Mouse (Mus musculus) A20 (cell line): ENCODE measurements around the gene Haus8.
"Not testable (repeated sequence)": the region's sequence is repeated elsewhere in the genome, so short reads cannot be mapped to it uniquely, and the experiment has no call there.

Experiments
- DNase-seq: peaks from one replicate; pipeline ENCODE4 v3.0.0-alpha.2; 2011; ENCODE audit warnings: low read depth, low spot score

The Haus8 gene

DNA sequence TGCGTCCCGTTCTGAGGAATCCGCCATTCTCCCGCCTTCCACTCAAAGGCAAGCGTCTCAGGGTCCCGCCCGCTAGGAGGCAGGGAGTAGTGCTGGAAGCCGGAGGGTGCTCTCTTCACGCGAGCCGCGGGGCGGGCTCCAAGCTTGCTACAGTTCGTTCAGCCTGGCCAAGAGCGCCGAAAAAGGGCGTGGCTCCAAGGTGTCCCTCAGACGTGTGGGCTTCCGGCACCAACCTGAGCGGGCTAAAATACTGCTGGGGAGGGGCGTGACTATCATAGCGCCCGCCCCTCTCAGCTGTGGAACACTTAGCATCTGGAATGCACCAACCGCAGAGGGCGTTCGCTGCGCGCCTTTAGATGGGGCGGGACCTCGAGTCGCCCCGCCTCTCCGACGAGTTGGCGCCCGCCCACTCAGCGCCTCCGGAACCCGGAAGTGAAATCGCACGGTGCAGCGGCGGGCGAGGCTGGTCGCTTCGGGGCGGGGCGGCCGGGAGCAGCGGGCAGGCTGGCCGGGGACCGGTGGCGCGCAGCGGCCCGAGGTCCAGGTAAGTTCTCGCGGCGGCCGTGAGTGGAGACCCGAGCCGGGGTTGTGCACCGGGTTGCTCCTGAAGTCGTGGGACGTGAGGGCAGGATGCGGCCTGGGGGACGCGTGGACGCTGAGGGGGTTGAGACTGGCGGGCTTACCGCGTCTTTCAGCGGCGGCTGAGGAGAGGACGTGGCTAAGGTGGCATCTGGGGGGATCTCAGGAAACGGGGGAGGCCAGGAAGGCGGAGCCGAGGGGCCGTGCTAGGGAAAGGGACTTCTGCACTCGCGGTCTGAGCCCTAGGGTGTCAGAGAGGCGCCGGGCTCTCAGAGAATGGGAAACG is at the start of gene Haus8, which contains the start of gene Myo9b:
Haus8 (minus strand) TSS at position 649 of the 865 bp plus-strand sequence.
Myo9b (plus strand) TSS at position 429 of the 865 bp plus-strand sequence.
- peak; percentile 99 for DNase-seq

DNA sequence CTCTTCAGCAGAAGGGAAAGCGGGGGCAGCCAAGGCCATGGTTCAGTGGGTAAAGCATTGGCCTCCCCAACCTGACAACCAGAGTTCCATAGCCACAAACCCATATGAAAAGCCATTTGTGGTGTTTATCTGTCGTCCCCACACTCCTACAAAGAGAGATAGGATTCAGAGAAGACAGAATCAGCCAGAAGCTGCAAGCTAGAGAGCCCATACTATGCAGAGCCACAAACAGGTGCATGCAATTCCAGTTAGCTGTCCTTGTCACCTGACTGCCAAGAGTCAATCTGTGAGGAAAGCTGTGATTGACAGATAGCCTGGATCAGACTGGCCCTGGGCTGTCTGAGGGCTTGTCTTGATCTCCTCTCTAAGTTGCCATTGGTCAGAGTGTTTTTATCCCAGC is 47.0 kb upstream of the Haus8 start:
- not testable (repeated sequence) for DNase-seq

DNA sequence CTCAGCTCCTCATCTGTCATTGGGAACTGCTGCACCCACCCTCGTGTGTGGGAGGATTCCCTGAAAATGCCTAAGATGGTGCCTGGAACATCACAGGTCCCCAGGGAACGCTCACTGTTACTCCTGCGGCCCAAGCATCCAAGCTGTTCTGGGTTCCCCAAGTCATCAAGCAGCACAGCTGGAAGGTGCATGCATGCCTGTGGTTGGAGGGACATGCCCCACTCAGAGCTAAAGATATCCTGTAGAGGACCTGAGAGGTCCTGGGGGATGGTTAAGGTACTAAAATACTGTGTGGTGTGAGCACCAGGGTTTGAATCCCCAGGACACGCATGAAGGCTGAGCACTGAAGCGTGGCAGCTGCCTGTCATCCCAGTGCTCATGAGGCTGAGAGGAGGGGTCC is 45.9 kb upstream of the Haus8 start:
- DNase-seq, result not testable (repeated sequence)

DNA sequence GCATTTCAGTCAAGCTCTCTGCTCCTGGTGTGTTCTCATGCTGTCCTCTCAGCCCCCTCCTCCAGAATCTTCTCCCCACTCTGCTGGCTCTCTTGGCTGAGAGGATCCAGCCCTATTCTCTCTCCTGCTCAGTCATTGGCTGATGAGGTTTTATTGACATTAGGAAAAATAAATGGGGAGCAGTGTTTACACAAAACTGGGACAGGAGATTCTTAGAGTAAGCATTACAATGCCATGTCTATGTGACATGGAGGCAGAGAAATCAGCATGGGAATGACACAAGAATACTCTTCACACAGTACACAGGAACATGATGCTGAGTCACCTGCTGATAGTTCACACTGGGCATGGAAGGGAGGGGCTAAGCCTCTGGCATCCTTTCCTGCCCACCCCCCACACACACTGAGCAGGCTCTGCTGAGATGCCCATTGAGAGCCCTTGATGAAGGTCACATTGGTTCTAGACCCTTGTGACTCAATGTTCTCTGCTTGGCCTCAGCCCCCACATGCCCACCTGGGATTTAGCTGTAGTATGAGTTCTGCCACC is 43.8 kb upstream of the Haus8 start:
- no peak for DNase-seq

DNA sequence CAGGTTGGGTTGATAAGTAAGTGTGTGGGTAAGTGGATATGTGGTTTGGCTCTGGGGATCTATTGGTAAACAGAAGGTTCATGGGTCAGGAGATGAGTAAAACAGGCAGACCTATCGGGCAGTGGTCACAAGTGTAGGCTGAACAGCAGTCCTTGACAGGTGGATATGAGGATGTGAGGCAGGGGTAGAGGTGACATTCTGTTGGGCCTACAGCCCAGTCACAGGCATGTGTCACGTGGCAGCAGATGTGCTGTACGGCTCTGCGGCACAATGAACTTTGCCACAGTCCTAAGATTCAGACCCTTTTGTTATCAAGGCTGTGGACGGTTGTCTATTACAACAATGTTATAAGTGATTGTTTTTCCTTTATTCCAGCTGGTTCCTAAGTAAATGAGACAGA is 43.2 kb upstream of the Haus8 start:
- no peak for DNase-seq

DNA sequence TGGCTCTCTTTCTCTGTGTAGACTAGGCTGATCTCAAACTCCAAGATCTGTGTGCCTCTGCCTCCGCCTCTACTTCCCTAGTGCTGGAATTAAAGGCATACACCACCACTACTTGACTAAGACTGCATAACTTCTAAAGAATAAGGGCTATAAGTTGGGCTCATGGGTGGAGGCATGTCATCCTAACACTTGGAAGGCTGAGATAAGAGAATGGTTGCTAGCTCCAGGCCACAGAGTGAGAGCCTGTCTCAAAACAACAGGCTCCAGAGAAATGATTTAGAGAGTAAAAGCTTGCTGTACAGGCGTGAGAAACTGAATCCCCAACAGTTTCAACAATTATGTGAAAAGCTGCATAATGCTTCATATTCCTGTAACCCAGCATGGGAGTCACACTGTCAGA is 41.2 kb upstream of the Haus8 start:
- no peak for DNase-seq

DNA sequence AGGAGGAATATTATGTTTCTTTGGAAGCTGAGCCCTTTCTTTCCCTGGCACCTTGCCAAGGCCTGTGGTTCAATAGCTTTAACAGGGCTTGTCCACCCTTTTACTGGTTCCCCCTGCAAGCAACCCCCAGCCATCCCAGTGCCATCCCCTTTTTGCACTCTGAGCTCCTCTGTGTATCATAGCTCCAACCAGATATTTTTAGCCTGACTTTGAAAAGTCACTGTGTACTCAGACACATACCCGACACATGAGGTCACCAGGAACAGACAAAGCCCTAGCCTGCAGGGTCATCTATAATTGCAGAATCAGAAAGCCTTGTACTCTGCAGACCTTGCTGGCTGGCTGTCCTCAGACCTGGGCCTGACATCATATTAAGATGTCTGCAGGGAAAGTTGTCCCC is 40.0 kb upstream of the Haus8 start:
- no peak for DNase-seq

DNA sequence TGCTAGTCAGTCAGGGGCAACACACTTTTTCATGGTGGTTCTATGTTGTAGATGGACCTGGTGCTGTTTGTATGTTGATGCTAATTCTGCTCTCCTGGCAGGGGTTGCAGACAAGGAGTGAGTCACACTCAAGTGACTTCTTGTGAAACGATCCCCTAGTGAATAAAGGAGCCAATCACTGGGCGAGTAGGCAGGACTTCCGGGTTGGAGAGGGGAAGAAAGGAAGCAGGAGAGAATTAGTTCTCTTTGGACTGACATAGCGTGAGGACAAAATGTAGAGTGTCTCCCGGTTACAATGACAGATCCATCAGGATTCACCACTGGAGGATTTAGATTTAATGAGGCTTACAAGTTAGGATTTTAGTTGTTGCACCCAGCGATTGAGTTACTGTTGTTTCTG is 37.7 kb upstream of the Haus8 start:
- peak; percentile 14 for DNase-seq

DNA sequence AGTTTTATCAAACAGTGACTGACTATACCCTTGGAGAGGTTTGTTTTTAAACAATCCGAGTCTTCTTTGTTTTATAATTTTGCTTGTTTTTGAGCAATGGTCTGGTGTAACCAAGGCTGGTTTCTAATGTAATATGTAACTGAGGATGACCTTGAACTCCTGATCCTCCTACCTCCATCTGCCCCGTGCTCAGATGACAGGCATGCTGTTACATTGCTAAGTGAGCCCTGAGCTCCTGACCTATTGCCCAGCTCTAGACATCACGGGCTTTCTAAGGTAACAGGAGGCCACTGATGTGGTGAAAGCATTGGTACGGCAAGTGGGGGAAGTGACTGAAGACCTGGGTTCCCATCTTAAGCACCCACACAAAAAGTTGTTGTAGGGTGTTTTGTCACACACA is 35.2 kb upstream of the Haus8 start:
- no peak for DNase-seq

DNA sequence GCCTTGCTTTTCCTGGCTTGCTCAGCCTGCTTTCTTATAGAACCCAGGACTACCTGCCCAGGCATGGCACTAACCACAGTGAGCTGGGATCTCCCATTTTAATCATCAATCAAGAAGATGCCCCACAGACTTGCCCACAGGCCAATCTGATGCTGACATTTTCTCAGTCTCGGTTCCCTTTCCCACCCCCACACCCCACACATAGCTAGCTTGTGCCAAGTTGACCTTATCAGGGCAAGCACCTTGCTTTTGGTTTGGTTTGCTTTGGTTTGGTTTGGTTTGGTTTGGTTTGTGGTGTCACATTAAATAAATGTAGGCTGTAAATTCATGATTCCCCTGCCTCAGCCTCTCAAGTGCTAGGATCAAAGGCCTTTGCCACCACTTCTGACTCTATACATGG is 34.6 kb upstream of the Haus8 start:
- peak; percentile 65 for DNase-seq

DNA sequence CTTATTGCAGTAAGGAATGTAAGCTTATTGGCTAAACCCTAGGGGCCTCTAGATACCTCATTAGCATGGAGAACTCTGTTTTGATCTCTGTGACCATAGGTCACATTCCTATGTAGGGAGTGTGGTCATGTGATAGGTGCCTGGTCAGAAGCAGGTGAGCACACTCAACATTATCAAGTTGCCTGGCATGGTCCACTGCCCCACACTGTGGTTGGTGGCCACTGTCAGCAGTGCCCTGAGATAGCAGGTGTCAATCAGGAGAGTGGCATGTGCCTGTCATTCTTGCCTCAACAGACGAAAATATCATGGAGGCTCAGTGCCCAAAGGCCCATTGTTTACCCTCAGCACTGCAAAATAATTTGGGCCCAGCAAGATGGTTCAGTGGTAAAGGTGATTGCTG is 33.3 kb upstream of the Haus8 start:
- DNase-seq, result peak; percentile 34

DNA sequence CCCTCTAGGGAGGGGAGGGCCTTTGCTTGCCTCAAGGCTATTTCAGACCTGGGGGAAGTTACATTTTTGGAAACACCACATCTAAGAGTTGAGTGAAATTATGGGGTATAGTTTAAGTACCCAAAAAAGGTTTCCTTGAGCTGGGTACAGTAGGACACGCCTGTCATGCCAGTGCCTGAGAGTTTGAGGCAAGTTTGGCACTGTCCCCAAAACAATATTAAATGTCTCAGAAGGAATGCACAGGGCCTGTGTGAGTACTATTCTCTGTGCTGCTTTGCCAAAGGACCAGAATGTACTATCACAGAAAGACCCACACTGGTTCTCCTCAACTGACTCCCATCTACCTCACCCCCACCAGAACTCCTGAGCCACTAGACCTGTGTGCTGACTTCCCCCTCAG is 30.9 kb upstream of the Haus8 start:
- DNase-seq, result no peak

DNA sequence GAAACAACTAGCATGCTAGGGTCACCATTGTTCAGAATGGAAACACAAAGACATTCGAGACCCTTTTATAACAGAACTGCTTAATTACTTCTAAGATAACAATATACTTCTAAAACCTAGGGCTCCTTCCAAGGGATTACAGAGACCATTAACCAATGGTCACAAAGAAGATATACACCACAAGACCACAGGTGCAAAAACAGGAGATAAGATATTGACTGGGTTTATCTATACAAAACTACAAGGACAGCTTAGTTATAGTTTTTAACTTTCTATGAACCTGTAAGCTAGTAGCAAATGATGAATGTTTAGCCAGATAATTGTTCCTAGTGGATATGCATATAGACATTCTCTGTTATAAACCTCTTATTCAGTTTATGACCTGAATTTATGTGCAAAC is 30.1 kb upstream of the Haus8 start:
- DNase-seq, result no peak

DNA sequence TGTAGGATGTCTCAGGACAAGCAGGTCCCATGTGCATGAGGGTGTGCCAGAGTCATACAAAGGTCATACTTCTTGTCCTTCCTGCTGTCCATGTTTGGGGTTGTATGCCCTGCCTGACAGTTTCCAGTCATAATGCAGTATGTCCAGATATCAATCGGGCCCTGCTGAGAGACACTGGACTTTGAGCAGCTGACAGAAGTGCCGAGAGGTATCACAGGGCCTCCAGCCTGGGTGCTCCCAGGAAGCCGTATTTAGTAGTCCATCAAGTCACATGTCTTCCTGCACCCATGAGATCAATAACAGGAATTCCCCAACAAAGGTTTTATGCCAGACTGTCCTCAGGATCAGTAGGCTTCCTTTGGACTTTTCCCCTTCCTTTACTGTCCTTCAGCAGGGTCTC is 27.0 kb upstream of the Haus8 start:
- DNase-seq, result no peak

DNA sequence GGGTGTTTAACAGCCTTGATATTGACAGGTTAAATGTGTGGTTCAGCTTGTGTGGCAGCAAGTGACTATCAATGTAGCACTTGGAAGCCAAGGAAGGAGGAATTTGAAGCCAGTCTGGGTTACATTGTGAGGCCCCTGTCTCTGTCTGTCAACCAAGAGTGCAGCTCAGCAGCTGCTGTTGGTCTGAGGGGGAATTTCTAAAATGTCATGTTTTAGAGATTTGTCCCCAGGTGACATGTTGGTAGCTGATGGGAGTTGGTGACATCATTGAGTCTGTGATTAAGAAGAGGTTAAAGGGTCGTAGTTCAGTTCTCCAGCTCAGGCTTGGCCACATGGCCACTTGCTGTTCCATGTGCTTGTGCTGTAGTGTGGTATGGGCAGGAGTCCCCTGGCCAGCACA is 24.7 kb upstream of the Haus8 start:
- DNase-seq, result peak; percentile 59

DNA sequence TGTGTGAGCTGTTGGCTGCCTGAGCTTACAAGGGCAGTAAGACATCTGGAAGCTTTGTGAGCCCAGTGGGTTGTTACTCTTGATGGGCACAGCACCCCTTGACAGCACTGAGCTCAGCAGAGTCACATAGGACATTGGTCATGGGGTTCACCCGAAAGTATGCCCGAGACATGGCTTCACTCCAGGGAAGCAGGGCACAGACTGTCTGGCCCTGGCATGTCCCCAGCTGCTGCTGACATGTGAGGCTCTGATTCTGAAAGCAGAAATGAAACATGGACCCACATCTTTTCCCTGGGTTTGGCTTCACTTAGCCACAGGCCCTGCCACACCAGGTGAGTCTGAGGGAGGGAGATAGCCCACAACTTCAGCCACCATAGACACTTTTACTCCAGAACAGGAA is 24.1 kb upstream of the Haus8 start:
- peak; percentile 75 for DNase-seq

DNA sequence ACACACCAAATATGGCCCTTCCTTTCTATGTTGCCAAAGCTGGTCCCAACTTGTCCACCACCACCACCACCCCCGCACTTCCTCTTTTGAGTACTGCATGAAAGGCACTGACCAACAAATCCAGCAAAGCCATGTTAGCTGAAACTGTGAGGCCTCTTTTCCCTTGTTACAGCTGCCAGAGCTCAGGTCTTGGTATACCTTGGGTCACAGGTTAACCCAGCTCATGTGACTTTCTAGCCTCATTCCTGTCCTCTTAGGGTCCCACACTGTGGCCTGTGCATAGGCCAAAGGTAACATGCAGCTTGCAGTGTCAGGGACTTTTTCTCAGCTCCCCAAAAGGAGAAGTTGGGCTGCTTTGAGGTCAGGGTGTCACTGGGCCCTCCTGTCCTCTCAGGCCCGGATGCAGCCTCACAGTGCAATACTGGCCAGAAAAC is 23.5 kb upstream of the Haus8 start:
- peak; percentile 90 for DNase-seq

DNA sequence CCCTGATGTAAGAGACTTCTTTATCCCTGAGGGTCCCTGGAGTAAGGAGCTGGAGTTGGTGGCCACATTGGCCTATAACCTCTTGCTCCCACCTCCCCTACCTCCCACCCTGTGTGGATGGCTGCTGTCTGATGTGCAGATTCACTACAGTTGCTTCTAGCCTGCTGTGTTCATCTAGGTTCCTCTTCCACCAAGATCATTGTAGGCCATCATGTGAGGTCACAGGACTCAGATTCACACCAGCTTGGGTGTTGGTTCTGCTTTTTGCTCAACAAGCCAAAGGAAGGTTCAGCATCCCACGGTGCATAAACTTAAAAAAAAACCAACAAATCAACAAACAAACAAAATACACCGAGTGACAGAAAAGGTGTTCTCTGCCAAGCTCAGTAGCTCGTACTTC is 21.2 kb upstream of the Haus8 start:
- DNase-seq, result not testable (repeated sequence)

DNA sequence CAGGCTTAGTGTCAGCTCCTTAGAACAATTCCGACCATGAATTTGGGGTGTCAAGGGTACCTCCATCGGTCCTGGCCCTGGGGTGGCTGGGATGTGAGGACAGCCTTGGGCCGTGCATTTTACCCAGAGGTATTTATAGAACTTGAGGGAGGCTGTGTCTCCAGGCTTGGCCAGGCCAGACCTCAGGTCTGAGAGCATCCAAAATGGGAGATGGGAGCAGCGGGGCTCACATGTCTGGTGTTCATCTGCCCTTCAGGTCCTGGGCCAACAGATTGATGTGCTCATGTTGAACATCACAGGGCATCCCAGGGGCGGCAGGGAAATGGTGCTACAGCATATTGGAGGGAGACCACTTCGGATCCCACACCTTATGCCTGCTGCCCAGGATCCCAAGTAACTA is 18.6 kb upstream of the Haus8 start:
- DNase-seq, result no peak

DNA sequence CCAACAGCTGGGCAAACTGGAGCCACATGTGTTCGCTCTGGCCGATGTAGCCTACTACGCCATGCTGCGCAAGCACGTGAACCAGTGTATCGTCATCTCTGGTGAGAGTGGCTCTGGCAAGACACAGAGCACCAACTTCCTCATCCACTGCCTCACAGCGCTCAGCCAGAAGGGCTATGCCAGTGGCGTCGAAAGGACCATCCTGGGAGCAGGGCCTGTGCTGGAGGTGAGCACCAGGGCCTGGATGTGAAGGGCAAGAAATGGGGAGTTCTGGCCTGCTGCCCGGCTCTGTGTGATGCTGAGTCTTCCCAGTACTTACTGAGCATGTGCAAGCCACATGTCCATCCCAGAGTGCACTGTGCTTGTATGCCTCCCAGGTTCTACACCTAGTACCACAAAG is 18.2 kb upstream of the Haus8 start:
- no peak for DNase-seq

DNA sequence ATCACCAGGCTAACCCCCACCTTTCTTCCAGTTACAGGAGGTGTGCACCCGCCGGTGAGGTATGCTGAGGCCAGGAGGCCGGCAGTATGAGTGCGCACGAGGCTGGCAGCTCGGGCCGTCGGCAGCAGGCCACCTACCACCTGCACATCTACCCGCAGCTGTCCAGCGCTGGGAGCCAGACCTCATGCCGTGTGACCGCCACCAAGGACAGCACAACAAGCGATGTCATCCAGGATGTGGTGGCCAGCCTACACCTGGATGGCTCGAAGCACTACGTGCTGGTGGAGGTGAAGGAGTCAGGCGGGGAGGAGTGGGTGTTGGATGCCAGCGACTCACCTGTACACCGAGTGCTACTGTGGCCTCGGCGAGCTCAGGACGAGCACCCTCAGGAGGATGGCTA is 17.5 kb upstream of the Haus8 start:
- no peak for DNase-seq

DNA sequence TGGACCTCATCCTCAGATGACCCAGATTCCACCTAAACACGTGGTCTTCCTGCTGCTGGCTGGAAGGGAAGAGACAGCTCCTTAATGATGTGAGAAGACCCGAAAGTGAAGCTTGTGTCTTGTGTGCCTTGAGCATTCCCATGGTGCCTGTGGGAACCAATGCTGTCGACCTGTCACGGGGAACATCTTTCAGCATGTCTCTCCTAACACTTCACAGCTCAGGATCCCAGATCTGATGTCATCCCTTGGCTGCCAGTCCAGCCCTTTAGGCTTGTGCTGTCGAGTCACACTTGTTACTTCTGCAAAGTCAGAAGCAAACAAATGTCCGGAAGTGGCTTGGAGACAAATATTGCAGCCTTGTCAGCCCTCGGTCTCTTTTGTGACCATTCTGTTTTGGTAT is 16.4 kb upstream of the Haus8 start:
- no peak for DNase-seq

DNA sequence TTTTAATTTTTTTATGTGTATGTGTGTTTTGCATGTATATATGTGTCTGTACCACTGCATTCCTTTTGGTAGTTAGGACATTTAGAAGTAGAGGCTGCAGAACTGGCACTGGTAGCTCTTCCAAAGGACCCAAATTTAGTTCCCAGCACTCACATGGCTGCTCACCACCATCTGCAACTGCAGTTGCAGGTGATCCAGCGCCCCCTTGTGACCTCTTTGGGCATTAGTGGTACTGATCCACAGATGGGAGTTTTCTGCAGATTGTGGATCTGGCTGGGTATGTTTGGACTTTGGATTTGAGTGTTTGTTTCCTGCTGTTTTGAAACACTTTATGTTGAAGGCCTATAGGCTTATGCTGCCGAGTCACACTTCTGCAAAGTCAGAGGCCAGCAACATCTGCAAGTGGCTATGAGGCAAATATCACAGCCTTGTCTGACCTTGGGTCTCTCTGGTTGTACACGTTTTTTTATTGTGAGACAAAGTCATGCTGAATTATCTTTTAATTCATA is 15.8 kb upstream of the Haus8 start:
- no peak for DNase-seq
